Mouse (Mus musculus) embryo, embryonic 11 days (tissue): Measurements from ENCODE around the gene Eng.

ENCODE experiments used
- DNase-seq: peaks from one replicate; pipeline ENCODE4 v3.0.0-alpha.2; 2015

Gene Eng

DNA sequence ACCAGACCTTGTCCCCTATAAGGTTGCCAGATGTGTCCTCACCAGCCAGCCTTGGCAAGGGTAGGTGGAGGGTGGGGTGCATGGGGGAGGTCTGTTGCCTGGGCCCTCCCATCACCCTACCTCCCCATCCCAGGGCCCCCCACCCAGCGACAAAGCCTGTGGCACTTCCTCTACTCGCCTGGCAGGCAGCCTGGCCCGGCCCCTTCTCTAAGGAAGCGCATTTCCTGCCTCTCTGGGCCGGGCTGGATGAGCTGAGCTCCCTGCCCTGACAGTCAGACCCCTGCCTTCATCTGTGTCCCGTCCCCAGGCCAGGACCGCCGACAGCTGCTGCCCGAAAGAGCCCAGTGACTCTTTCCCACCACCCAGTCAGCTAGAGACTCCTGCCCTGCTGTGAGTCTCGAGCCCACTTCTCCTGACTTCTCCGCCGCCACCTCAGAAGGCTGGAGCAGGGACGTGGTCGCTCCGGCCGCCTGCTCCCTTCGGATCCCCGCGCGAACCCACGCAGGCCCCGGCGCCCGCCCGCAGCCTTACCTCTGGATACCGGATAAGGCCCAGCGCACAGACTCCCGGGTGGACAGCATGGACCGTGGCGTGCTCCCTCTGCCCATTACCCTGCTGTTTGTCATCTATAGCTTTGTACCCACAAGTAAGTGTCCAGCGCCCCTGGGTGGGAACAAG, at the start of gene Eng:
Gene Eng (plus strand): TSS at position 217 of the 678 bp plus-strand sequence.
- no peak for DNase-seq

DNA sequence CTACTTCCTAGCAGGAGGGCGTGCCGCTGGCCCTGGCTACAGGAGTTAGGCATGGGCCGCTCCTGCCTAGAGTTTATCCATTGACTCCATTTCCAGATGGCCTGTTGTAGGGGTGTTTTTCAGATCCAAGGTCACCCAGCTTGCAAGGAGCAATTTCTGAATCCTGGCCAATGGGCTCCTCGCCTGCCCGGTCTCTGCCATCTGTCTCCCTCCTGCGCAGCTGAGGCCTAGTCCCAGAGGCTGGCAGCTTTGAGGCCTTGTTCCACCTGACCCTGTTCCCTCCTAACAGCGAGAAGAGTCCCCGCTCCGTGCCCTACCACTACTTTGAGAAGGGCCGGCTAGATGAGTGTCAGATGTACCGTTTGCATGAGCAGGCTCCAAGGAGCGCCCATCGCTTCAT, 49.7 kb upstream of the Eng start:
- DNase-seq, result no peak

DNA sequence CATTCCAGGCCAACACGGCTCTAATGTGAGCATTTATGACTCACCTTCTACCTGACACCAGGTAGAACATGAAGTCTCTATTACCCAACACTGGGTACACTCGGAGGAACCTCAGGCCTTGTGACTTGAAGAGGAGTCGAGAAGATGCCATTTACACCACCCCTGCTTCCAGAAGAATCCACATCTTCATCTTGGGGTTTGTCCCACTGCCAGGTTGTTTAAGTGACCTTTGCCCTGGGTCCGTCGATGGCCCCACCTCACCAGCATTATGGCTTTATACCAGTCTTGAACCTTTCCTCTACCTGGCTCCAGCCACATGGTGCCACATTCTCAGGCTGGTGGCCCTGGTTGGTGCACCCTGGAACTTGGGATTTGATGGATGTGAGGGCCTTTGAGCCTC, 49.1 kb upstream of the Eng start:
- no peak for DNase-seq

DNA sequence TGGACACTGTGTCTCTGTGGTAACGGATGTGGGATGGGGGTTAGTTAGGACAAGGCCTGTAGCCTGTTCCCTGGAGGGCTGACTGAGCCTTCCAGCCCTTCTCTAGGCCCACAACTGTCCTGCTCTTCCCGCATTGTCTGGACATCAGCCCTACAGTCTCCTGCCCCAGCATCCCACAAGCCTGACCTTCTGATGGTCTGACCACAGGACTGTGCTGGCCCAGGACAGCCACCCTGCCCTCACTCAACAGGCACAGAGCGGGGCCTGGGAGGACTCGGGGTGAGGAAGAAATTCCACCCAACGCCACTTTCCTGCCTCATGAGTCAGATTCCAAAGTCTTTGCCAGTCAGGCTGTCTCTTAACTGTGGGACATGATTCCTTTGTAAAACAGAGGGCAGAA, 48.7 kb upstream of the Eng start:
- no peak for DNase-seq

DNA sequence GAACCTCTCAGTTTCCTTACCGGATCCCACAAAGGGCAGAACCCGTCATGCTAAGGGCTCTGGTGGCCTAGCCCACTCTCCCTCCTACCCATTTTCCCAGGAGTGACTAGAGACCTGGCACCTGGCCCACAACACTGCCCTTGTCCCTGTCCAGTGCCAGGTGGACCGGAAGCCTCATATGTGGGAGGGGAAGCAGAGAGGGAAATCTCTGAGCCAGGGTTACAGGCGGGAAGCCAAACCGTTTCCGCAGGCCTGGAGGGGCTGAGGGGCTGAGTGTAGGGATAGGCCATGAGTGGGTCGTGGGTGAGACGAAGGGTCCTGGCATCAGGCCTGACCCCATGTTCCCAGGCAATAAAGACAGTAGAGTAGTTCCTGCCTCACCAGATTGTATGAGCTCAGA, 47.9 kb upstream of the Eng start:
- DNase-seq, result no peak

DNA sequence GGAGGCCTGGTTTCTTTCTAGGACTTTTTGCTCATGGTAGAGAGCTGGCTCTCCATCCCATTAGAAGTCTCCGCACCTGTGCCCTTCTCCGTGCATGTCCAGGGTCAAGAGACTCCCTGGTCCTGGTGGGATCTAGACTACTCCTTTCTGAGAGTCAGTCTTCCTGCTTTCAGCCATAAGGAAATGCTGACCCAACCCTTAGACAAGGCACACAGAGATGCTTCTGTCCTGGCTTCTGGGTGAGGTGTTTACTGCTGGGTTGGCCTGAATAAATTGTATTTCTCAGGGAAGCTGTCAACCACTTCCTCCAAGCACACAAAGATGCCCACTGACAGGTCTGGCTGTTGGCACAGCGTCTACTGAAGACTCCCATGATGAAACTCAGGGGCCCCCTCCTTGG, 47.0 kb upstream of the Eng start, which contains the start of gene St6galnac6:
Gene St6galnac6 (plus strand): TSS at position 301 of the 400 bp plus-strand sequence.
- no peak for DNase-seq

DNA sequence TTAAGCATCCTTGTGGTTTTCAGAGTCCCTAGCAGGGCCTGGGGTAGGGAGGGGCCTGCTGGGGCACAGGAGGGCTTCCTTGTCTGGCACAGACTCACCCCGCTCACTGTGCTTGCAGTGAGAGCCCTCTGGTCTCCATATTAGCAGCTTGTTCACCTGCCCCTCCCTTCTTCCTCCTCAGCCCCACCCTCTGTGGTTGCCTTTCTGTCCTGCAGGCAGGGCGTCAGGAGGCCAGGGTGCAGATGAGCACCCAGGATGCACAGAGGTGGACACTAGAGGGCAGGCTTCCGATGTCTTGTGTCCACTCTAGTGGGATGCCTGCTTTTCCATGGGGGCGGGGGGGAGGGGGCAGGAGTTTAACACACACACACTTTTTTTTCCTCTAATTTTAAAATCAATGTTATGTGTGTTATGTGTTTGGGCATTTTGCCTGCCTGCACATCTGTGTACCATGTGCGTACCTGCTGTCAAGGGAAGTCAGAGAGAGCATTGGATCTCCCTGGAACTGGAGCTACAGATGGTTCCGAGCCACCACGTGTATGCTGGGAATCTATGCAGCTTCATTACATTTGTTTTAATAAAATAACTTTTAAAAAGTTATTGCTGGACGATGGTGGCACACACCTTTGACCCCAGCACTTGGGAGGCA, 44.9 kb upstream of the Eng start:
- peak; percentile 69 for DNase-seq

DNA sequence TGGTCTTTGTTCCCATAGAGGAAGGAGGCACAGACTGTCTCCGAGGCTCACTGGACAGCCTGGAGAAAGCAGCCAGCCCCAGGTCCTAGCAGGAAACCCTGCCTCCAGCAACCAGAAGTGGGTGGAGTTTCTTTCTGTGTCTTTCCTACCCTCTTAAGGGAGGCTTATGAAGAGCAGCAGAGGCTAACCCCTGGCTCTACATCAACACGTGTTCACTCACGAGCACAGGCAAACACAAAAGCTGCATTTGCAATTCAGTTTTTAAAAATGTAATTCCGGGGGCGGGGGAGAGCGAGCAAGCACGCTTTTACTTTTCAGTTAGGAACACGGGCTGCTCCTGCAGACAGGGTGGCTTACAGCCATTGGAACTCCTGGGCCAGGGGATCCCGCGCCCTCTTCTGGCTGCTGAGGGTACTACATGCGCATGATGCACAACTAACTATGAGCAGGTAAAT, 43.8 kb upstream of the Eng start:
- peak; percentile 82 for DNase-seq

DNA sequence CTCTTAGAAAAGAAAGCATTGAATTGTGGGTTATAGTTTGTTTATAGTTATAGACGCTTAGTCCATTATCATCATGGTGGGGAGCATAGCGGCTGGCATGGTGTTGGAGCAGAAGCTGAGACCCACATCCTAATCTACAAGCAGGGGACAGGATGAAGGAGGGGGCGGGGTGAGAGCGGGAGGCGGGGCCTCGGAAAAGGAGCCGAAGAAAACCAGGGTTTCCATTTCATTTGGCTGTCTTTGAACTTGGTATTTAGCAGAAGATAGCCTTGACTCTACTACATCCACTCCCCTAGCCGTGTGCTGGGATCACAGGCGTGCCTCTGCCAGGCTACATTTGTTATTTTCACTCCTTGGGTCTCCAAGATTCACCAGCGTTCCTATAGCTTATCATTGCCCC, 41.8 kb upstream of the Eng start:
- no peak for DNase-seq

DNA sequence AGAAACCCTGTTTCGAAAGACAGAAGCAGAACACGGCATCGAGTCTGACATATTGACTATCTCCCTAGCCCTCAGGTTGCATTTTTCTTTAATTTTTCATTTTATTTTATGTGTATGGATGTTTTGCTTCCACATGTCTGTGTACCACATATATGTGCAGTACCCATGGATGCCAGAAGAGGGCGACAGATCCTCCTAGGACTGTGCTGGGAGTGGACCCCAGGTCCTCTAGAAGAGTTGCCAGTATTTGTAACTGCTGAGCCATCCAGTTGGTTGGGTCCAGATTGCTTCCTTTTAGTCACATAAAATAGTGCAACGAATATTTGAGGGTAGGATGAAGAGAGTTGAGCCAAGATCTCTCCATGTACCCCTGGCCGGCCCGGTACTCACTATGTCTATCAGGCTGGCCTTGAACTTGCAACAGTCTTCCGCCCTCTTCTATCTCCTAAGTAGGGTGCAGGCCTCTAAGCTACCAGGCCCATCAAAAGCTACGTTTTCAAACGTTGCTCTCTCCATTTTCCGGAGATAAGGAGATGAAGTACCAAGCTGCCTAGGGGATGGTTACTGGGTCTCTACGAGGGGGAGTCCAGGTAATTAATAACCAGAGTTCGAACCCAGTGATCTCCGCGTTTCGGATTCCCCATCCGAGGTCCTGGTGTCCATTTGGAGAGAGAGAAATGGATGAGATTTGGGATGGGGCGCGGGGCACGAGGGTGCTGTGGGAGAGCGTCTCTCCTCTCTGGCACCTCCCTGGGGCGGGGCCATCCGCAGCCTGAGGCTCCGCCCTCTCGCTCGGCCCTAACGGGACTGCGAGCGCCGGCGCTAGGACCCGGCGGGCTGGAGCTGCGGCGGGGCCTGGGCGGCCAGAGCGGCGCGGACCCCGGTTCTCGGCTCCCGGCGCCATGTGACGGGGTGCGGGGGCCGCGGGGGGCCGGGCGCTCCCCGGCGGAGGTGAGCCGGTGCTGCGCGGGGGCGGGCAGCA, 39.9 kb upstream of the Eng start:
- peak; percentile 95 for DNase-seq

DNA sequence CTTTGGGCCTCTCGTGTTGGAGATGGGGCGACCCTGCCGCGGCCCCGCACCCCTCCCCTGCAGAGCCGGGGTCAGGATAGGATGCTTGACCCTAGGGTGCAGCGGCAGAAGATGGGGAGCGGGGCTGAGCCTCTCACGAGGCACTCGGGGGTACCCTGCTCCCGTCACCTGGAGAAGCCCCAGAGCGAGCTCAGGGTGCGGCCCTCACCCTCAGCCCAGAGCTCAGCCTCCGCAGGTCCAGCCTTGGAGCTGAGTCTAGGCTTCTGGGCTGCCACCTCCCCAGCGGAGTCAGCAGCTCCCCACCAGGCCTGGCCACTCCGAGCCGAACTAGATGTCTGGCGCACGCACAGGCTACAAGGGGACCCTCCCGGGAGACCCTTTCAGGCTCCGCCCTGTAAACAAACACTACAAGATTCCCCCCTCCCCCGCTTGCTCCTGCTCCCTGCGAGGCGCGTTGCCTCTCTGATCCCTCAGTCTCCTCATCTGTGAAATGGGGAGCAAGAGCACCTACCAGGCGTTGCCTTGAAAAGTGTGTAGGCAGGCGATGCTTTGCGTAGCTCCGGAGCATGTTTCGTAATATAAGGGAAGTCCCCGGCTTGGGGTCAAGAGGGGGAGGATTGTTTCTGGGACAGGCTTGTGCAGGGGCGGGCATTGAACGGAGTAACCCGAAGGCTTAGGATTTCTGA, 39.0 kb upstream of the Eng start:
- DNase-seq, result peak; percentile 77

DNA sequence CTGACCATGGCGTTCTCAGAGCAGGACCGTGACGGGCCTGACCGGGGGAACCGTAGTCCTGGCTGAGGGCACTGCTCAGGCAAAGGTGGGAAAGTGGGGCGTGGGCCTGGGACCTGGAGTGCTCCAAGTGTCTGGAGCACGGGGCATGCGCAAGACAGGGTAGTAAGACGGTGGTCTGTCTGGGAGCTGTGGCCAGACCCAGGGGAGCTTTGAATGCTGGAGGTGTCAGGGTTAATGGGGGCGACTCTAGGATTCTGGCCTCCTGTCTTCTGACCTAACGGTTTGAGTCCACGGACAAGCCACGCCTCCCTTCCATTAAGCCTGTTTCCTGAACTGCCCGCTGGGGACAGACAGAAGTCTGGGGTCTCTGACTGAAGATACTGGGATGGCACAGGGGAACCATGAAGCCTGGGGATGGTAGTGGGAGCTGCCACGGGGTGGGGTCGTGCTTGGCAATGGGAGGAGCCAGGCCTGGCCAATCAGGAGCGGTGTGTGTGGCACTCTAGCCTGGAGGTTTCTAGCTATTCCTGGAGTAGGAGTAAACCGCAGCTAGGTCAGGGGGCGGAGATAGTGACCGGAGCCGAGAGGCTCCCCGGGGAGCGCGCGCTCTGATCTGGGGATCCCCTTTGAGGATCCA, 38.1 kb upstream of the Eng start:
- peak; percentile 77 for DNase-seq

DNA sequence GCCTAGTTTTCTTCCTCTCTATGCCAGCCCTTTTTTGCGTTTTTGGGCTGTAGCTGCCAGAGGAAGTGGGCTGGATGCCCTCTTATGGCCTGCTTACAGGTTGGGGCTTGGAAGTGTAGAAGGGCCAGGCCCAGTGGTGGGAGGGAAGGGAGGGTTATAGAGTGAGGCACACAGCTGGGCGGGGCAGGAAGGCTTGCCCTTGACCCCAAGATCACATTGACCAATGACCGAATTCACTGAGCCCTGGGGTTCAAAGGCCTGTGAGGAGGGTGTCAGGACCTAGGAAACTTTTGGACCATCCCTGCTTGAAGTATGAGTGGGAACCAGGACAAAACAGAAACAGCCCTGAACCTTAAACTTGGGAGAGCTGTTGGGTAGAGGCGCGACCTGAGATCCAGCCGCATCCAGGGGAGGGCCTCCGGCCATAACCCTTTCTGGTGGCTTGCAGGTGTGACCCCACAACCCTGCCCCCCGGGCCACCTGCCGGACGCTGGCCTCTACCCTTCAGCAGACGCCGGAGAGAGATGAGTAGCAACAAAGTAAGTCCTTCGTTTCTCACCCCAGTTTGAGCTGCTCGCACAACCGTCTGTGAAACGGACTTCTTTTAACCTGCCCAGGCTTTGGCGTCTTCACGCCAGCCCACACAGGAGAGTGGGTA, 37.5 kb upstream of the Eng start:
- DNase-seq, result no peak

DNA sequence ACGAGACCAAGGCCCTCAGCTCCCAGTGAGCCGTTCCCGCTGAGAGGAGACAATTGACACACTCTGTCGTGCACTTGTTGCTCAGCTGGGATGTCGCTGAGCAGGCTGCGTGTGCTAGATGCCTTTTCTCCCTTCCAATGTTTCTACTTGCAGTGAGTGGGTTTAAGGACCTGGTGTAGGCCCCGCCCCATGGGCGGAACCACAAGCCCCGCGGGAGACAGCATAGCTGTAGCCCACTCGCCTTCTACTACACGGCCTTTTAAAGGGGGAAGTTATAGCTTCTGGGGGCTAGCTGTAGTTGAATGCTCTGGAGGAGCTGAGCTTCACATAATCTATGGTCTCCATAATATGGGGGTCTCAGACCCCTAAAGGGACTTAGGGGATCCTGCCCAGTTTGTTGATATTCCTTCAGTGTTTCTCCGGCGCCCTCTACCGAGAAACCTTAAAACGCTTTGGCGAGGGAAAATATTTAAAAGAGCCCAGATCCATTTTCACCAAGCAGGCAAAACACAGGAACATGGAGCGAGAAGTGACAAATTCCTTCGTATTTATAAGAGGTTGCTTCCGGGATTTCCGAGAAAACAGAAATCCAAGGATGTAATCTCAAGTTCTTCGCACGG, 35.7 kb upstream of the Eng start:
- peak; percentile 74 for DNase-seq

DNA sequence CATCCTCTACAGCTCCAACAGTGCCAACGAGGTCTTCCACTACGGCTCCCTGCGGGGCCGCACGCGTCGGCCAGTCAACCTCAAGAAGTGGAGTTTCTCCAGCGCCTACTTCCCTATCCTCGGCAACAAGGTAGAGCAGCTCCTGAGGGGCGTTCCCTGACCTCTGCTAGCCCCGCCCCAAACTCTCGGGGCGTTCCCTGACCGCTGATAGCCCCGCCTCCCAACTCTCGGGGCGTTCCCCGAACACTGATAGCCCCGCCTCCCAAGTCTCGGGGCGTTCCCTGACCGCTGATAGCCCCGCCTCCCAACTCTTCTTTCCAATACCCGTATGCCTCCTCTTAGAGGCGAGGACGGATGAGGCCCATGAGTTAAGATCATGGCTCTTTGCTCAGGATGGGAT, 34.1 kb upstream of the Eng start:
- no peak for DNase-seq

DNA sequence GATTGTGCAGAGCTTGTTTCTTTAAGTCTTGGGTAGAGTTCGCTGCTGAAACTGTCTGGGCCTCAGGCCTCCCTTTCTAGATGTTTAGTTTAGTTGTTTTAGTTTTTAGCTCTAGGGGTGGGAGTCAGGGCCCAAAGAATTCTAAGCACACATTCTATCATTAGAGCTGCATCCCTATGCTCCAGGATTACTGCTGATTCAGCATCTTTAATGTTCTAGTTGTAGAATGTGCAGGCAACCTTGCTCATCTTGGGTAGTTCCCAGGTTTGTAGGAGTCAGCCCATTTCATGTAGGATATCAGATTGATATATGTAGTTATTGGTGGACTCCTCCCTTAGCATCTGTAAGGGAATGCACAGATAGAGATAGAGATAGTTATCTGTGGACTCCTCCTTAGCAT, 29.3 kb upstream of the Eng start:
- DNase-seq, result no peak

DNA sequence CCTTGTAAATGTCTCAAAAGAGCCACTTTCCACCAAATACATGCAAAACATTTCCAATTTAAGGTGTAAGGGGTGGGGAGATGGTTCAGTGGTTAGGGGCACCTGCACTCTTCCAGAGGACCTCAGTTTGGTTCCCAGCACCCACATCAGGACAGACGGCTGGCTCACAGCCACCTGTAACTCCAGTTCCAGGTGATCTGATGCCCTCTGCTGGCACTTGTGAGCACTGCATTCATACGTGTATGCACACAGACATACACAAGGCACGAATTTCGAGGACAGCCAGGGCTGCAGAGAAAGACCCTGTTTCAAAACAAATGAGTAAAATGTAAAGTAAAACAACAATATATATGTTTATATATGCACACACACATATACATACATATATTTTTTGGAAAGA, 28.8 kb upstream of the Eng start:
- DNase-seq, result no peak

DNA sequence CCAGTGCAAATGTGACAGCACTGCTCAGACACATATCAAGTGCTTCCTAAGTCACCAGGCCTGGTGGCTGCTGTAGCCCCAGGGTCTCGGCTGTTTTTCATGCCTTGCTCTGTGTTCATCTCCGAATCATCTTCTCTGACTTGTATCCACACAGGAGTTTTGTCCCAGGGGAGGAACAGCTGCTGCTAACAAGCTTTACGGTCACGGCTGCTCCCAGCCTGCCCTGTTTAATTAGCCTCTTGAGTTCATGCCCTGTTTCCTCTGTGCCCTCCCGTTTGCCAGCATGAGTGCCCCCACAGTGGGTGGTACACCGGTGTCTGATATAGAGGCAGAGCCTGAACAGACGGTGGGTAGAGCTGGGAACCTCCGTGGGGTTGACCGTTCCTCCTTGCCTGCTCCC, 28.3 kb upstream of the Eng start:
- DNase-seq, result no peak

DNA sequence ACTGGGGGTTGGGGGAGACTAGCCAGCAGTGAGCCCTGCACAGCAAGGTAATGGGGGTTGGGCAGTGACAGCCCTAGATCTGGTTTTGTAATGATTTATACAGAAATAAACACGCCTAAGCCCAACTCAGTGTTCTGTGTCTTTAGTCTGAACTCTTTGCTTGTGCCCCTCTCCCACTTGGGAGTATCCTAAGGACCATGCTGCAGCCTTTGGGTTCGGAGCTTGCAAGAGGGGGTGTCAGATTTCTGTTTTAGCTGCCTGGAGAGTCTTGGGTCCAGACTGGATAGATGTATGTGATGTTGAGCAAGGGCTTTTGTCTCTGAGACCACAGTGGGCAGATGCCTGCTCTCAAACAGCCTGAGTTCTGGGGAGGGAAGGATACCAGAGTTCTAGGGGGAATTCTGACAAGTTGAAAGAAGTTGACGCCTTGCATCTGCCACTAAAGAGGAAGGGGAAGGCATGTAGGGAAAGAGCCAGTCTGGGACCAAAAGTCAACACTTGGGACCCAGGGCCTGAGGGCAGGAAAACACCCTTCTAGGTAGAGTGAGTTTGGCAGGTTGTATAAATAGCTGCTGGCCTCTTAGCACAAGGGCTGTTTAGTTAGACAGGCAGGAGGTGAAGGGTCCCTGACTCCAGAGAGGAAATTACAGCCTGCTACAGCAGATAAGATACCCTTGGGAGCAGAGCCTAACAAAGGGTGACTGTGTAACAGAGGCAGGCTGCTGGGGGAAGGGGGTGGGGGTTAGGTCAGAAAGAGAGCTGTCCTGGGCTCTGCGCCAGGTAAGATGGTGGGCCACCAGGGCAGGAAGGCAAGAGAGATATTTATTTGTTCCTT, 25.5 kb upstream of the Eng start:
- DNase-seq, result peak; percentile 78

DNA sequence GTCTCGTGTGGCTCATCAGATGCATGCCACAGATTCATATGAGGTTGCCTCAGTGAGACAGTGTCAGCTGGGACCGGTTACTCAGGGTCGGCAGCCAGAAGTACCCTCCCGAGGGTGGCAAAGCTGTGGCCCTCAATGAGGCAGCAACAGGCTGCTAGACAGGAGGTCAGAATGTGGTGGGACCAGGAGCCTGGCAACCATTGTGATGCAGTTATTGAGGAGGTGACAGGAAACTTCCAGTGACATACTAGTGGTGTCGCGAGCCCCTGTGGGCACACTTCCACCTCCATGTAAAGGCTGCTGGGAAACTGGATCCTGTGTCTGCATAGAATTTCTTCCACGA, 24.9 kb upstream of the Eng start, which contains the start of gene Ak1:
Gene Ak1 (plus strand): TSS at position 242 of the 343 bp plus-strand sequence.
- DNase-seq, result no peak
